Mouse (Mus musculus) small intestine, adult 2 months (tissue): ENCODE results near the gene Map4k4. TPM values are rescaled to one million over a fixed set of nuclear protein-coding genes. Genes with fewer than 3 reads are reported as not detected.

Source experiments
- H3K27ac ChIP-seq: fragments of 200-500 bp; 2 replicates; pipeline ENCODE4 v1.5.1; 2012; ENCODE audit warnings: low read depth, low read length, control low read depth, inconsistent platforms; ENCODE audit not compliant: insufficient read depth
- H3K27me3 ChIP-seq: fragments of 200-500 bp; 2 replicates; pipeline ENCODE4 v1.6.1; 2012; ENCODE audit warnings: mild to moderate bottlenecking, moderate library complexity, low read length, inconsistent platforms; ENCODE audit not compliant: control insufficient read depth, insufficient read depth
- H3K36me3 ChIP-seq: fragments of 200-500 bp; 2 replicates; pipeline ENCODE4 v1.6.1; 2012; ENCODE audit warnings: mild to moderate bottlenecking, low read length, control low read depth, inconsistent platforms; ENCODE audit not compliant: control insufficient read depth, insufficient read depth
- H3K4me1 ChIP-seq: fragments of 200-500 bp; 2 replicates; pipeline ENCODE4 v1.6.1; 2012; ENCODE audit warnings: low read length, inconsistent platforms, mixed read lengths; ENCODE audit not compliant: control insufficient read depth, insufficient read depth, insufficient read length
- H3K4me3 ChIP-seq: fragments of 200-500 bp; 2 replicates; pipeline ENCODE4 v1.5.1; 2012; ENCODE audit warnings: low read depth, mild to moderate bottlenecking, control low read depth, inconsistent platforms, low read length, moderate library complexity
- CTCF ChIP-seq: fragments of 200-500 bp; IDR thresholded peaks from 2 replicates; pipeline ENCODE4 v1.5.1; 2012; ENCODE audit warnings: low read depth, mild to moderate bottlenecking, control low read depth, inconsistent platforms, low read length, moderate library complexity, mixed read lengths; ENCODE audit not compliant: insufficient replicate concordance, insufficient read length; ENCODE audit errors: extremely low read depth
- POLR2A ChIP-seq: fragments of 200-500 bp; IDR thresholded peaks from 2 replicates; pipeline ENCODE4 v1.6.1; 2012; ENCODE audit warnings: low read depth, mild to moderate bottlenecking, control low read depth, inconsistent platforms, low read length, moderate library complexity
- WGBS: fragments of 180-500 bp; shearing (Covaris S2); methylation state at CpG from one replicate; pipeline ENCODE4 v1.1.7; 2018; 5-methylcytosine and 5-hydroxymethylcytosine counted together
- polyA plus RNA-seq: library from polyadenylated mRNA; depleted of rRNA; stranded (reverse); fragments of >200 nt; gene quantifications from 2 replicates; pipeline ENCODE4 v1.2.3, GENCODE M21; 2012

Map4k4 gene
- polyA plus RNA-seq, 1 experiment, result 41.0 TPM

- Histone ChIP-seq H3K27ac (no peak overlapping the region), H3K4me1 (peaks cover 9% of the 10 kb centered on the region; the same call in 1 of the 2 replicates), H3K36me3 (no peaks in the 10 kb centered on the region), H3K27me3 (no peaks in the 10 kb centered on the region), H3K4me3 (no peak overlapping the region)
- WGBS, result 80% methylated on average over 3 of the region's 3 CpGs
- no peak for TF ChIP-seq POLR2A
- no peak for TF ChIP-seq CTCF
Measured at GRCm38 (mm10) chr1:39954652-39955051, 53.9 kb downstream of the Map4k4 start.

GRCm38 (mm10) chr1:39956712-39957111 is 56.0 kb downstream of the Map4k4 start:
- 79% methylated on average over 5 of the region's 5 CpGs for WGBS
- H3K36me3 ChIP-seq, result no peaks in the 10 kb centered on the region
- TF ChIP-seq CTCF, result no peak
- TF ChIP-seq POLR2A, result no peak
- no peaks in the 10 kb centered on the region for H3K27me3 ChIP-seq
- peaks cover 8% of the 10 kb centered on the region; the same call in 1 of the 2 replicates for H3K4me1 ChIP-seq
- H3K4me3 ChIP-seq, result no peak overlapping the region
- no peak overlapping the region for H3K27ac ChIP-seq

GRCm38 (mm10) chr1:39957981-39958380 is 57.3 kb downstream of the Map4k4 start:
- WGBS, result 83% methylated on average over 7 of the region's 7 CpGs
- no peak for TF ChIP-seq POLR2A
- TF ChIP-seq CTCF, result no peak
- no peak overlapping the region for H3K4me3 ChIP-seq
- H3K27ac ChIP-seq, result no peak overlapping the region
- H3K4me1 ChIP-seq, result peaks cover 8% of the 10 kb centered on the region; the same call in 1 of the 2 replicates
- H3K27me3 ChIP-seq, result no peaks in the 10 kb centered on the region
- peaks cover 3% of the 10 kb centered on the region; the same call in 1 of the 2 replicates for H3K36me3 ChIP-seq

GRCm38 (mm10) chr1:39960623-39961022 is 59.9 kb downstream of the Map4k4 start:
- peaks cover 3% of the 10 kb centered on the region; the same call in 1 of the 2 replicates for H3K36me3 ChIP-seq
- no peak overlapping the region for H3K27ac ChIP-seq
- H3K4me1 ChIP-seq, result peaks cover 7% of the 10 kb centered on the region; the same call in 1 of the 2 replicates
- 82% methylated on average over 1 of the region's 1 CpGs for WGBS
- no peak overlapping the region for H3K4me3 ChIP-seq
- no peak for TF ChIP-seq POLR2A
- TF ChIP-seq CTCF, result no peak
- H3K27me3 ChIP-seq, result no peaks in the 10 kb centered on the region

GRCm38 (mm10) chr1:39961113-39961512 is 60.4 kb downstream of the Map4k4 start:
- peaks cover 7% of the 10 kb centered on the region; the same call in 1 of the 2 replicates for H3K4me1 ChIP-seq
- H3K27me3 ChIP-seq, result no peaks in the 10 kb centered on the region
- H3K4me3 ChIP-seq, result no peak overlapping the region
- WGBS, result 76% methylated on average over 6 of the region's 6 CpGs
- TF ChIP-seq POLR2A, result no peak
- no peak for TF ChIP-seq CTCF
- no peak overlapping the region for H3K27ac ChIP-seq
- H3K36me3 ChIP-seq, result peaks cover 3% of the 10 kb centered on the region; the same call in 1 of the 2 replicates

- Histone ChIP-seq H3K4me1 (peaks cover 5% of the 10 kb centered on the region; the same call in 1 of the 2 replicates), H3K36me3 (peaks cover 3% of the 10 kb centered on the region; the same call in 1 of the 2 replicates), H3K27ac (no peak overlapping the region), H3K27me3 (no peaks in the 10 kb centered on the region), H3K4me3 (no peak overlapping the region)
- no peak for TF ChIP-seq CTCF
- TF ChIP-seq POLR2A, result no peak
- 86% methylated on average over 4 of the region's 4 CpGs for WGBS
Measured at GRCm38 (mm10) chr1:39962321-39962720, 61.6 kb downstream of the Map4k4 start.

GRCm38 (mm10) chr1:39962840-39963239 is 62.1 kb downstream of the Map4k4 start:
- H3K27ac ChIP-seq, result no peak overlapping the region
- peaks cover 5% of the 10 kb centered on the region; the same call in 1 of the 2 replicates for H3K4me1 ChIP-seq
- no peak for TF ChIP-seq POLR2A
- no peak for TF ChIP-seq CTCF
- peaks cover 3% of the 10 kb centered on the region; the same call in 1 of the 2 replicates for H3K36me3 ChIP-seq
- WGBS, result 86% methylated on average over 8 of the region's 8 CpGs
- no peaks in the 10 kb centered on the region for H3K27me3 ChIP-seq
- no peak overlapping the region for H3K4me3 ChIP-seq

GRCm38 (mm10) chr1:39963821-39964220 is 63.1 kb downstream of the Map4k4 start:
- TF ChIP-seq POLR2A, result no peak
- no peak for TF ChIP-seq CTCF
- Histone ChIP-seq H3K4me1 (peaks cover 5% of the 10 kb centered on the region; the same call in 1 of the 2 replicates), H3K36me3 (peaks cover 3% of the 10 kb centered on the region; the same call in 1 of the 2 replicates), H3K4me3 (no peak overlapping the region), H3K27me3 (no peaks in the 10 kb centered on the region), H3K27ac (no peak overlapping the region)
- 44% methylated on average over 3 of the region's 3 CpGs for WGBS
